Mouse (Mus musculus) MEL (cell line): ENCODE data around the gene Hectd1. TPM values are rescaled to one million over a fixed set of nuclear protein-coding genes. Genes with fewer than 3 reads are reported as not detected.

Experiments used
- DNase-seq: peaks from one replicate; pipeline ENCODE4 v3.0.0; 2011; ENCODE audit warnings: low read depth, low spot score
- H3K27ac ChIP-seq: 2 replicates; pipeline ENCODE4 v1.5.1; 2012; ENCODE audit warnings: low read depth, mild to moderate bottlenecking, control low read depth, low read length, moderate library complexity; ENCODE audit not compliant: control insufficient read depth
- H3K27me3 ChIP-seq, 2 experiments: fragments of 150-350 bp in 1 of 2; sonication (generic) in 1 of 2; 2 replicates each; pipeline ENCODE4 v1.6.1; 2012; ENCODE audit warnings: low read length in 2 of 2, mild to moderate bottlenecking in 2 of 2, improper control_type of control experiment in 1 of 2, moderate library complexity in 1 of 2; ENCODE audit not compliant: insufficient read depth in 2 of 2, control insufficient read depth in 1 of 2
- H3K36me3 ChIP-seq, 2 experiments: 2 replicates each; pipeline ENCODE4 v1.6.1; 2012 to 2014; ENCODE audit warnings: low read length in 2 of 2, improper control_type of control experiment in 1 of 2, inconsistent platforms in 1 of 2, mild to moderate bottlenecking in 1 of 2; ENCODE audit not compliant: insufficient read depth in 2 of 2, control insufficient read depth in 1 of 2
- H3K4me1 ChIP-seq, 2 experiments: fragments of 150-350 bp in 1 of 2; sonication (generic) in 1 of 2; 2 replicates each; pipeline ENCODE4 v1.6.1; 2012; ENCODE audit warnings: low read length in 2 of 2, improper control_type of control experiment in 1 of 2, mild to moderate bottlenecking in 1 of 2; ENCODE audit not compliant: insufficient read depth in 2 of 2, control insufficient read depth in 1 of 2
- H3K4me3 ChIP-seq, 2 experiments: fragments of 150-350 bp in 1 of 2; sonication (generic) in 1 of 2; 2 replicates each; pipeline ENCODE4 v1.5.1; 2012; ENCODE audit warnings: low read depth in 2 of 2, low read length in 2 of 2, mild to moderate bottlenecking in 2 of 2, moderate library complexity in 2 of 2, control low read depth in 1 of 2, improper control_type of control experiment in 1 of 2; ENCODE audit not compliant: control insufficient read depth in 1 of 2, insufficient read depth in 1 of 2
- H3K79me2 ChIP-seq: 2 replicates; pipeline ENCODE4 v1.6.1; 2012; ENCODE audit warnings: mild to moderate bottlenecking, low read length, moderate library complexity; ENCODE audit not compliant: control insufficient read depth, poor library complexity, insufficient read depth
- H3K9ac ChIP-seq: 2 replicates; pipeline ENCODE4 v1.6.1; 2012; ENCODE audit warnings: low read depth, mild to moderate bottlenecking, control low read depth, low read length, moderate library complexity; ENCODE audit not compliant: control insufficient read depth, poor library complexity, severe bottlenecking
- H3K9me3 ChIP-seq: fragments of 150-350 bp; sonication (generic); replicated peaks from 2 replicates; pipeline ENCODE4 v1.6.1; 2012; ENCODE audit warnings: mild to moderate bottlenecking, low read length, improper control_type of control experiment, moderate library complexity; ENCODE audit not compliant: insufficient read depth
- BHLHE40 ChIP-seq: IDR thresholded peaks from 2 replicates; pipeline ENCODE4 v1.6.1; 2012; ENCODE audit warnings: low read depth, mild to moderate bottlenecking, inconsistent platforms, low read length, improper control_type of control experiment, borderline replicate concordance
- CHD1 ChIP-seq: IDR thresholded peaks from 2 replicates; pipeline ENCODE4 v1.6.1; 2012; ENCODE audit warnings: low read depth, mild to moderate bottlenecking, inconsistent platforms, low read length, improper control_type of control experiment
- CHD2 ChIP-seq: IDR thresholded peaks from 2 replicates; pipeline ENCODE4 v1.6.1; 2011; ENCODE audit warnings: low read length, improper control_type of control experiment
- CTCF ChIP-seq, 3 experiments: IDR thresholded peaks in 2 of 3; conservative IDR thresholded peaks in 1 of 3; 2 replicates each; pipeline ENCODE4 v1.5.1; 2011 to 2012; ENCODE audit warnings: low read length in 3 of 3, low read depth in 2 of 3, mild to moderate bottlenecking in 2 of 3, improper control_type of control experiment in 1 of 3, inconsistent platforms in 1 of 3, mixed read lengths in 1 of 3, moderate library complexity in 1 of 3; ENCODE audit not compliant: control insufficient read depth in 1 of 3, insufficient read depth in 1 of 3, poor library complexity in 1 of 3, severe bottlenecking in 1 of 3
- E2F4 ChIP-seq: IDR thresholded peaks from 2 replicates; pipeline ENCODE4 v1.6.1; 2011; ENCODE audit warnings: low read depth, low read length, improper control_type of control experiment, borderline replicate concordance
- ELF1 ChIP-seq: IDR thresholded peaks from 2 replicates; pipeline ENCODE4 v1.6.1; 2014; ENCODE audit warnings: low read depth, mild to moderate bottlenecking, inconsistent platforms, low read length, improper control_type of control experiment, moderate library complexity
- ETS1 ChIP-seq: IDR thresholded peaks from 2 replicates; pipeline ENCODE4 v1.6.1; 2012; ENCODE audit warnings: low read depth, mild to moderate bottlenecking, inconsistent platforms, low read length, improper control_type of control experiment, moderate library complexity
- GABPA ChIP-seq: IDR thresholded peaks from 2 replicates; pipeline ENCODE4 v1.6.1; 2012; ENCODE audit warnings: low read depth, mild to moderate bottlenecking, inconsistent platforms, low read length, improper control_type of control experiment, moderate library complexity
- HCFC1 ChIP-seq: IDR thresholded peaks from 2 replicates; pipeline ENCODE4 v1.6.1; 2012; ENCODE audit warnings: low read depth, mild to moderate bottlenecking, inconsistent platforms, low read length, improper control_type of control experiment, moderate library complexity
- JUND ChIP-seq: IDR thresholded peaks from 2 replicates; pipeline ENCODE4 v1.6.1; 2011; ENCODE audit warnings: low read depth, mild to moderate bottlenecking, improper control_type of control experiment, low read length
- KAT2A ChIP-seq: conservative IDR thresholded peaks from 2 replicates; pipeline ENCODE4 v1.6.1; 2012; ENCODE audit warnings: low read depth, low read length, improper control_type of control experiment, inconsistent platforms
- MAFK ChIP-seq: IDR thresholded peaks from 2 replicates; pipeline ENCODE4 v1.6.1; 2011; ENCODE audit warnings: low read depth, mild to moderate bottlenecking, low read length, improper control_type of control experiment, borderline replicate concordance
- MAX ChIP-seq: IDR thresholded peaks from 2 replicates; pipeline ENCODE4 v1.6.1; 2011; ENCODE audit warnings: low read length, improper control_type of control experiment
- MEF2A ChIP-seq: IDR thresholded peaks from 2 replicates; pipeline ENCODE4 v1.6.1; 2014; ENCODE audit warnings: low read depth, mild to moderate bottlenecking, inconsistent platforms, low read length, improper control_type of control experiment; ENCODE audit not compliant: poor library complexity, insufficient replicate concordance, severe bottlenecking; ENCODE audit errors: extremely low read depth
- MXI1 ChIP-seq: IDR thresholded peaks from 2 replicates; pipeline ENCODE4 v1.6.1; 2011; ENCODE audit warnings: mild to moderate bottlenecking, low read depth, low read length, improper control_type of control experiment
- MYB ChIP-seq: IDR thresholded peaks from 2 replicates; pipeline ENCODE4 v1.6.1; 2011; ENCODE audit warnings: mild to moderate bottlenecking, low read depth, low read length, improper control_type of control experiment
- MYC ChIP-seq: IDR thresholded peaks from 2 replicates; pipeline ENCODE4 v1.6.1; 2011; ENCODE audit warnings: low read depth, mild to moderate bottlenecking, low read length, improper control_type of control experiment, moderate library complexity
- NELFE ChIP-seq: IDR thresholded peaks from 2 replicates; pipeline ENCODE4 v1.6.1; 2011; ENCODE audit warnings: low read depth, low read length, improper control_type of control experiment
- NRF1 ChIP-seq: IDR thresholded peaks from 2 replicates; pipeline ENCODE4 v1.6.1; 2014; ENCODE audit warnings: low read depth, mild to moderate bottlenecking, inconsistent platforms, low read length, improper control_type of control experiment, moderate library complexity; ENCODE audit not compliant: poor library complexity, insufficient read depth, severe bottlenecking
- POLR2AphosphoS2 ChIP-seq: IDR thresholded peaks from 2 replicates; pipeline ENCODE4 v1.6.1; 2011; ENCODE audit warnings: low read length, improper control_type of control experiment
- POLR2AphosphoS5 ChIP-seq: IDR thresholded peaks from 2 replicates; pipeline ENCODE4 v1.6.1; 2012; ENCODE audit warnings: low read depth, borderline replicate concordance, mild to moderate bottlenecking, inconsistent platforms, low read length, moderate library complexity, mixed read lengths
- RAD21 ChIP-seq: IDR thresholded peaks from 2 replicates; pipeline ENCODE4 v1.6.1; 2011; ENCODE audit warnings: mild to moderate bottlenecking, low read depth, low read length, improper control_type of control experiment
- RCOR1 ChIP-seq: IDR thresholded peaks from 2 replicates; pipeline ENCODE4 v1.6.1; 2012; ENCODE audit warnings: low read depth, mild to moderate bottlenecking, inconsistent platforms, low read length, improper control_type of control experiment
- SMC3 ChIP-seq: IDR thresholded peaks from 2 replicates; pipeline ENCODE4 v1.6.1; 2011; ENCODE audit warnings: low read depth, low read length, improper control_type of control experiment
- TAL1 ChIP-seq: IDR thresholded peaks from 2 replicates; pipeline ENCODE4 v1.6.1; 2012; ENCODE audit warnings: mild to moderate bottlenecking, inconsistent platforms, low read length, moderate library complexity, mixed read lengths
- TBP ChIP-seq: IDR thresholded peaks from 2 replicates; pipeline ENCODE4 v1.8.0; 2011; ENCODE audit warnings: low read depth, low read length, improper control_type of control experiment
- TCF12 ChIP-seq: IDR thresholded peaks from 2 replicates; pipeline ENCODE4 v1.6.1; 2014; ENCODE audit warnings: low read depth, mild to moderate bottlenecking, inconsistent platforms, low read length, improper control_type of control experiment, moderate library complexity
- UBTF ChIP-seq: IDR thresholded peaks from 2 replicates; pipeline ENCODE4 v1.6.1; 2012; ENCODE audit warnings: low read depth, mild to moderate bottlenecking, inconsistent platforms, low read length, improper control_type of control experiment, moderate library complexity, borderline replicate concordance; ENCODE audit not compliant: insufficient read depth
- USF2 ChIP-seq, 2 experiments: IDR thresholded peaks; 2 replicates each; pipeline ENCODE4 v1.6.1; 2011 to 2012; ENCODE audit warnings: improper control_type of control experiment in 2 of 2, low read length in 2 of 2, borderline replicate concordance in 1 of 2, inconsistent platforms in 1 of 2, low read depth in 1 of 2, mild to moderate bottlenecking in 1 of 2; ENCODE audit not compliant: insufficient read depth in 1 of 2
- ZC3H11A ChIP-seq: IDR thresholded peaks from 2 replicates; pipeline ENCODE4 v1.6.1; 2012; ENCODE audit warnings: low read depth, mild to moderate bottlenecking, inconsistent platforms, low read length, improper control_type of control experiment
- ZMIZ1 ChIP-seq: IDR thresholded peaks from 2 replicates; pipeline ENCODE4 v1.6.1; 2012; ENCODE audit warnings: low read depth, mild to moderate bottlenecking, inconsistent platforms, low read length, improper control_type of control experiment, moderate library complexity
- polyA plus RNA-seq, 2 experiments: library from polyadenylated mRNA; stranded (reverse) in 1 of 2; unstranded in 1 of 2; fragments of >175 nt in 1 of 2; fragments of >200 nt in 1 of 2; gene quantifications; 2 replicates each; pipeline versions ENCODE4 v1.2.1 to v1.2.4; 2012; ENCODE audit warnings: low replicate concordance in 2 of 2, low read depth in 1 of 2; ENCODE audit not compliant: insufficient read length in 2 of 2, insufficient read depth in 1 of 2, missing spikeins in 1 of 2
- total RNA-seq: library from RNA; depleted of rRNA; stranded (reverse); fragments of 300-350 nt; gene quantifications from 2 replicates; pipeline ENCODE4 v1.2.3, GENCODE M21; 2012

Hectd1 gene
- total and polyA plus RNA-seq, 3 experiments, result 55.2 to 248 (median 72.0) TPM

DNA sequence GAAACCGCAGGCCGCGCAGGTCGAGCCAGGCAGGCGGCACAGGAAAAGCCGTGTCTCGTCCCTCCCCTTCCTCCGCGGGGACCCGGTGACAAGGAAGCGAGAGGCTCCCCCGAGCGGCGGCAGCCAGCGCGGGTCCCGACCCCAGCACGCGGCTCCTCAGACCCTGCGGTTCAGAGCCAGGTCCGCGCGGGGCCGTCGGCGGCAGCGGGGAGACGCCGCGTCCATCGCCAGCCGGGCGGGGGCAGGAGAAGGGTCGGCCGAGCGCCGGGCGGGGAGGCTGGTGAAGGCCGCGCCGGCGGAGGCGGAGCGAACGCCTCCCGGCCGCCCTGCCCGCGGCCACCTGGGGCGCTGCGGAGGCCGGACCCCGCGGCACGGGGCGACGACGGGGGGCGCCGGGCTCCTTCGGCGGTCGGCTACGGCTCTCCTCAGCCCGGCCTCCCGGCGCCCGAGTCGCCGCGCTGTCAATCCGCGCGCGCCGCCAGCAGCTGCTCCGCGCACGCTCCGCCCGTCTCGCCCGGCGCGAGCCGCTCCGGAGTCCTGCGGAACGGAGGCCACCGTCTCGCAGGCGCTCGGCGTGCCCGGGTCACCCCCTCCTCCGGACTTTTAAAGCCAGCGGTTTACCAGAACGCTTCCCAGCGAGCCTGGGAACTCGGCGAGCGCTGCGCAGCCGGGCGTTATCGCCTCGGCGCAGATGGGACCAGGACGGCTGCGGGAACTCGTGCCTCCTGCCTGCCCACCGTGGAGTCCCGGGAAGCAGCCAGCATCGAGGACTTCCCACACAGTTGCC is at the start of gene Hectd1 (continued):
- TF ChIP-seq USF2 (IDR thresholded peaks at IDR 0.05; ENCODE audit: borderline replicate concordance in 1 of 2, insufficient read depth in 1 of 2, low read depth in 1 of 2, low read length in 2 of 2), result no peak
- peak; percentile 20; the same call in 1 of the 2 replicates for TF ChIP-seq KAT2A
- TF ChIP-seq RCOR1, result 0 out of 2 replicates have a peak, but pooled peaks have one; percentile 23
- TF ChIP-seq RAD21, result no peak

GRCm38 (mm10) chr12:51871446-51872144 is 42.3 kb upstream of the Hectd1 start:
- Histone ChIP-seq H3K4me1 (peaks cover 19 to 32% of the 10 kb centered on the region in 2 experiments), H3K36me3 (peaks cover 0 to 47% of the 10 kb centered on the region in 2 experiments; a peak in 2 of 4 replicates), H3K9ac (peak overlapping the region; percentile 76), H3K9me3 (no peaks in the 10 kb centered on the region), H3K4me3 (peak overlapping the region; percentile 35 to 41), H3K27ac (peak overlapping the region; percentile 98), H3K79me2 (peaks cover 10% of the 10 kb centered on the region; the same call in 1 of the 2 replicates), H3K27me3 (no peaks in the 10 kb centered on the region)
- peak; percentile 93 for DNase-seq
- TF ChIP-seq GABPA, result no peak
- no peak for TF ChIP-seq ZC3H11A
- peak; percentile 83 for TF ChIP-seq TBP
- TF ChIP-seq POLR2AphosphoS2, result peak; percentile 52; the same call in 1 of the 2 replicates
- no peak for TF ChIP-seq POLR2AphosphoS5
- TF ChIP-seq NRF1, result no peak
- no peak for TF ChIP-seq MAFK
- no peak for TF ChIP-seq E2F4
- no peak for TF ChIP-seq CHD1
- peak; percentile 80 for TF ChIP-seq ETS1
- peak; percentile 94 for TF ChIP-seq MYC
- TF ChIP-seq BHLHE40, result no peak
- no peak for TF ChIP-seq CTCF (IDR thresholded peaks at IDR 0.05 in 2 of 3, conservative IDR thresholded peaks at IDR 0.05 in 1 of 3; ENCODE audit: control insufficient read depth in 1 of 3, insufficient read depth in 1 of 3, low read depth in 2 of 3, low read length in 3 of 3, poor library complexity in 1 of 3, severe bottlenecking in 1 of 3)
- TF ChIP-seq NELFE, result peak; percentile 54
- peak; percentile 85 for TF ChIP-seq MAX
- TF ChIP-seq MXI1, result peak; percentile 86
- TF ChIP-seq JUND, result no peak
- TF ChIP-seq USF2 (IDR thresholded peaks at IDR 0.05; ENCODE audit: borderline replicate concordance in 1 of 2, insufficient read depth in 1 of 2, low read depth in 1 of 2, low read length in 2 of 2), result no peak
- TF ChIP-seq RCOR1, result peak; percentile 21
- 0 out of 2 replicates have a peak, but pooled peaks have one; percentile 18 for TF ChIP-seq MYB
- TF ChIP-seq ELF1, result peak; percentile 47; the same call in 1 of the 2 replicates
- TF ChIP-seq TCF12, result peak; percentile 43; the same call in 1 of the 2 replicates
- no peak for TF ChIP-seq MEF2A
- TF ChIP-seq UBTF, result no peak
- 0 out of 2 replicates have a peak, but pooled peaks have one; percentile 31 for TF ChIP-seq ZMIZ1
- TF ChIP-seq SMC3, result no peak
- TF ChIP-seq CHD2, result no peak
- no peak for TF ChIP-seq TAL1
- TF ChIP-seq HCFC1, result peak; percentile 63; the same call in 1 of the 2 replicates
